Mouse (Mus musculus) splenic B cell, adult 2 months (primary cell): Measurements from ENCODE around the gene Armcx1.
"Not testable (repeated sequence)": the region's sequence is repeated elsewhere in the genome, so short reads cannot be mapped to it uniquely, and the experiment has no call there.

Experiments used
- DNase-seq: peaks from one replicate; pipeline ENCODE4 v3.0.0-alpha.2; 2011; ENCODE audit warnings: low read depth, low spot score
- H3K27me3 ChIP-seq: 2 replicates; pipeline ENCODE4 v1.6.1; 2012; ENCODE audit warnings: mild to moderate bottlenecking, low read length, moderate library complexity, mixed read lengths; ENCODE audit not compliant: control insufficient read depth, poor library complexity, insufficient read depth, severe bottlenecking
- H3K36me3 ChIP-seq: 2 replicates; pipeline ENCODE4 v1.6.1; 2012; ENCODE audit warnings: mild to moderate bottlenecking, low read length, moderate library complexity, mixed read lengths; ENCODE audit not compliant: control insufficient read depth, poor library complexity, insufficient read depth, severe bottlenecking

Gene Armcx1

DNA sequence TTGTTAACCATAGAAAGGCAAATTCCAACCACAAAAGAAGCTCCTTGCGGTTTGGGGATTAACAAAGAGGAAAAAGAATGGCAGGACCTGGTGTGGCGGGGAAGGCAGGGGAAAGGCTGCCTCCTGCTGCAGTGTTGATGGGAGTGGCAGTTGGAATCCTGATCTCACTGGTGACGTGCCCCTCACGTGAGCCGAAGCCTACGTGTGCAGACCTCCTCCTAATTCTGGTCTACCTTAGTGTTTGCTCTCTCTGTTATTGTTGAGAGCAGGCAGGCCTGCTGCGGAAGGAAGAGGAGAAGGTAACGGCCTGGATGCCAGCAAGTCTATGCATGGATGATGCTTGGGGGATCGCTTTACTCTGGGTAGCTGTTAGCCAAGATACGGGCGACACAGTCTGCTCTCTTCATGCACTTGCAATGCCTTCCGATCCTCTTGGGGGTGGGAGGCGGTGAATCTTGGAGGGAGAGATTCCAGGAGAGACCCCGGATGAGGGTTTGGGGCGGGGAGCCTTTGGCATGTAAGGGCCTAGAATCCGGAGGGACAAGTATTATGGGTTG is at the start of gene Armcx1:
Gene Armcx1, plus strand, starts transcription at position 212 of the 557 bp plus-strand sequence.
- H3K36me3 ChIP-seq = no peaks in the 10 kb centered on the region
- DNase-seq = peak; percentile 6
- no peaks in the 10 kb centered on the region for H3K27me3 ChIP-seq

GRCm38 (mm10) chrX:134675022-134675421 is 42.7 kb upstream of the Armcx1 start:
- H3K36me3 ChIP-seq = no peaks in the 10 kb centered on the region

GRCm38 (mm10) chrX:134675959-134676358 is 41.8 kb upstream of the Armcx1 start:
- Histone ChIP-seq H3K27me3 (no peaks in the 10 kb centered on the region), H3K36me3 (no peaks in the 10 kb centered on the region)
- DNase-seq = no peak

More at GRCm38 (mm10) chrX:134675022-134675421, 42.7 kb upstream of the Armcx1 start:
- DNase-seq = no peak
- H3K27me3 ChIP-seq = no peaks in the 10 kb centered on the region

GRCm38 (mm10) chrX:134684936-134685335 is 32.8 kb upstream of the Armcx1 start:
- Histone ChIP-seq H3K27me3 (no peaks in the 10 kb centered on the region), H3K36me3 (no peaks in the 10 kb centered on the region)
- no peak for DNase-seq

DNA sequence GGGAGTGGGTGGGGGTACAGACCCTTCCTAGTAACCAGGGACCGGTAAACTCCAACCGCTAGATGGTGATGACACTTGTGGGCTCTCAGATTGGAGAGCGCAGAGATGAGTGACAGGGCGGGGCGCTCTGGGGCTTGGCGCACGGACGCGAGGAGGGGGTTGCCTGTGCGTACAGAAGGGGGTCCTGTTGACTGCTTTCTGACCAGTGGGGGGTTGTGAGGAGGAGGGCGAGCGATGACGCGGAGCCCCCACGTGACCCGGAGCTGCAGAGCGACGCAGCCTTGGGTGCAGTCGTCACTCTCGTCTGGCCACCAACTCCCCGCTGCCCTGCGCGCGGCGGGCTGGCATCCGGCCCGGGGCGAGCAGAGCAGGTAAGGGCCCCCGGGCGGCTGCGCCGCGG is 31.5 kb upstream of the Armcx1 start, which contains the start of gene Armcx4:
Gene Armcx4, plus strand, starts transcription at position 253 of the 400 bp plus-strand sequence.
- peak; percentile 38 for DNase-seq
- Histone ChIP-seq H3K36me3 (no peaks in the 10 kb centered on the region), H3K27me3 (no peaks in the 10 kb centered on the region)

DNA sequence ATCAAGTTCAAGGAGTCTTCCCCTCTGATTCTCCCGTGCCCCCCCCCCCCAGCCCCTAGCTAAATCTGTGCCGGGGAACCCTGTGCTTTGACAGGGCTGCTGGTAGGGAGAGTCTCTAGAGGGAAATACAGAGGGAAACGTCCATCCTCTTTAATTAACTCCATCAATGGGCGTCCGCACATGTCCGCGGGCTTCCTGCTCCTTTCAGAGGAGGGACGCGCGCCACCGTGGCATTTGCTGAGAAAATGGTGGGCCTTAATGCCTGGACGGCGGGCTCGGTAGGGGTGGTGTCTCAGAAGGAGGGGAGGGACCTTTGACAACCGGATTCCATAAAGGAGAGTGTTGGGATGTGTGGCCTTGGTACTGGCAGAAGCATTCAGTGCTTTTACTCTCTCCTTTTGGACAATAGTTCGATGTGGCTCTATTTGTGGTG is 31.0 kb upstream of the Armcx1 start:
- H3K27me3 ChIP-seq = no peaks in the 10 kb centered on the region
- DNase-seq = peak; percentile 0
- no peaks in the 10 kb centered on the region for H3K36me3 ChIP-seq

DNA sequence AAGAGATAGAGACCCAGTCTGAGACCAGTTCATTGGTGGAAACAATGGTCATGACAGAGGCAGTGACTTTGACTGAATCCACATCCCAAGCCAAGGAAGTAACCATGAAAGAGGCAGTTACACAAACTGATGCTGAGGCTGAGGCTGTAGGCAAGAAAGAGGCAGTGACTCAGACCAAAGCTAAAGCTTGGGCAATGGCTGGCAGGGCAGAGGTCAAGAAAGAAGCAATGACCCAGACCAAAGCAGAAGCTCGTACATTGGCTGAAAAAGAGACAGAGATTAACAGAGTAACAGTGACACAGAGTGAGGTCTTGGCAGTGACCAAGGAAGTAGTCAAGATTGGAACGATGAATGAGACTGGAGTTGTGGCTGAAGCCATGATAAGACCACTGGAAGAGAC is 28.1 kb upstream of the Armcx1 start:
- no peaks in the 10 kb centered on the region for H3K36me3 ChIP-seq
- no peaks in the 10 kb centered on the region for H3K27me3 ChIP-seq
- DNase-seq = no peak

- no peak for DNase-seq
- Histone ChIP-seq H3K36me3 (no peaks in the 10 kb centered on the region), H3K27me3 (no peaks in the 10 kb centered on the region)
Measured at GRCm38 (mm10) chrX:134690871-134691539, 26.8 kb upstream of the Armcx1 start.

DNA sequence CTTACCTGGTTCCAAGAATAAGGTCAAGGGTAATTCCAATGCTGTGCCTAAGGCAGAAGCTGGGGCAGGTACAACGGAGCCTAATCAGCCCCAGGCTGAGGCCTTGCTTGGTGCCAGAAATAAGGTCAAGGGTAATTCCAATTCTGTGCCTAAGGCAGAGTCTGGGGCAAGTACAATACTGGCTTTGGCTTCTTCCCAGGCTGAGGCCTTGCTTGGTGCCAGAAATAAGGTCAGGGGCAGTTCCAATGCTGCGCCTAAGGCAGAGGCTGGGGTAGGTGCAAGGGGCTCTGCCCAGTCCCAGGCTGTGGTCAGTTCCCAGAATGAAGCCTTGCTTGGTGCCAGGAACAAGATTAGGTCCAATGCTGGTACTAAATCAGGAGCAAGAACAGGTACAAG is 26.2 kb upstream of the Armcx1 start:
- Histone ChIP-seq H3K36me3 (no peaks in the 10 kb centered on the region), H3K27me3 (no peaks in the 10 kb centered on the region)
- no peak for DNase-seq

- Histone ChIP-seq H3K27me3 (no peaks in the 10 kb centered on the region), H3K36me3 (no peaks in the 10 kb centered on the region)
- DNase-seq = no peak
Measured at GRCm38 (mm10) chrX:134716863-134717262, 900 bp upstream of the Armcx1 start.

DNA sequence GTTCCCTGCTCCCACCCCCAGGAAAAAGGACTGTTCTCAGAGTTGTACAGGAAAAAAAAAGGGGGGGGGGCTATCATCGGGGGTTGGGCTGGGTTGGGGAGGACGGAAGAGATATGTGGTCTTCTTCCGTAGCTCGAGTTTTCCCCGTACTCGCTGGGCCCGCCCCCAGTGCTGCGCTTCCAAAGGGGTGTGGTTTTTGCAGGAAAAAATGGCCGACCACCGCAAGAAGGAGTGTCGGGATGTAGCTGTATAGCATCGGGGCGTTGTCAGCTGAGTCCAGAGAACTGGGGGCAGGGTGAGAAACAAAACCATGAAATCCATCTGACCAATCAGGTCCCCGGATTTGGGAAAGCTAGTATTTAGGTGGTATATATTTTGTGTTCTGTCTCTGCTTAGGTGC is 761 bp downstream of the Armcx1 start:
- H3K27me3 ChIP-seq = no peaks in the 10 kb centered on the region
- no peaks in the 10 kb centered on the region for H3K36me3 ChIP-seq
- no peak for DNase-seq

- H3K27me3 ChIP-seq, H3K36me3 ChIP-seq, DNase-seq: not testable (repeated sequence)
Measured at GRCm38 (mm10) chrX:134723762-134724161, 6.0 kb downstream of the Armcx1 start.

DNA sequence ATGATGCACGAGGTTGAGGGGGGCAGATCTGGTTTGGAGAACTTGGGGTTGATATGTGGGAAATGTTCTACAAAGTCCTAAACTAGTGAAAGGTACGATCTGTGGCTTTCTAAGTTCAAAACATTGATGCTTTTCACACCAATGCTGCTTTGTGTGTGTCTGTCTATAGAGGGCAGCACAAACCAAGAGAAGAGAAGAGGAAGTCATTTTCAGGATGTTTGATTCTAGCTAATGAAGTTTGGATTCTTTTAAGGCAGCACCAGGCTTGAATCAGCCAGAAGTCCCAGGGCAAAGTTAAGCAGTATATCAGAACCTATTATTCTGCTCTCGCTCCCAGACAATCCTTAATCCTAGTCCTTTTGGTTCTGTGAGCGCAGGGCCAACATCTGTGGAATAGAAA is 12.0 kb downstream of the Armcx1 start:
- DNase-seq = peak; percentile 58
- Histone ChIP-seq H3K36me3 (no peaks in the 10 kb centered on the region), H3K27me3 (no peaks in the 10 kb centered on the region)

- Histone ChIP-seq H3K27me3 (no peaks in the 10 kb centered on the region), H3K36me3 (no peaks in the 10 kb centered on the region)
- DNase-seq = no peak
Measured at GRCm38 (mm10) chrX:134737796-134738195, 20.0 kb downstream of the Armcx1 start.

DNA sequence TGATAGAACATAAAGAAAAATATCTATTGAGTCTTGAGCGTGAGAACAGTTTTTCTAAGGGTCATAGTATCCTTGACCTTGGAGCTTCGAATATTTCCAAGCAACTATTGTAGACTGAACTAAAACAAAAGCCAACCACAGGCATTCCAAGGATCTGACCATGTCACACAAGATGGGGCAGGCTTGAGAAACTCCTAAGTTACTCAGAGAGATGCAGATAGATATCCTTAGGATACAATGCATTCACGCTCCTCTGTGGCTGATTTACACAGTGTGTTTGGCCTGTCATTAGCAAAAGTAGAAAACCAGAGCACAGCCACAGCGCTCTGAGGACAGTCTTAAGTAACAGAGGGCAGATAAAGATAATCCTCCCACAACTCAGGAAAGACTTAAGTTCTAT is 21.4 kb downstream of the Armcx1 start:
- DNase-seq = no peak
- Histone ChIP-seq H3K27me3 (no peaks in the 10 kb centered on the region), H3K36me3 (no peaks in the 10 kb centered on the region)

GRCm38 (mm10) chrX:134741862-134742261 is 24.1 kb downstream of the Armcx1 start:
- no peak for DNase-seq

More at GRCm38 (mm10) chrX:134741862-134742261, 24.1 kb downstream of the Armcx1 start:
- no peaks in the 10 kb centered on the region for H3K36me3 ChIP-seq
- no peaks in the 10 kb centered on the region for H3K27me3 ChIP-seq
